Mouse (Mus musculus) leukemia stem cell, adult 10-12 weeks (primary cell): ENCODE results near the gene Gm6034. TPM values are rescaled to one million over a fixed set of nuclear protein-coding genes. Genes with fewer than 3 reads are reported as not detected.

Experiments used
- polyA plus RNA-seq: library from polyadenylated mRNA; stranded (reverse); fragments of >175 nt; gene quantifications from 2 replicates; pipeline ENCODE4 v1.2.3, GENCODE M21; 2012; ENCODE audit warnings: low replicate concordance

Gene Gm6034
- not detected in 2 replicates for polyA plus RNA-seq

GRCm38 (mm10) chr17:36042610-36043169 is at the start of gene Gm6034, which contains the start of gene H2-T22:
Gene Gm6034 (plus strand): TSS chr17:36042961.
Gene H2-T22 (minus strand): TSS chr17:36042747.

GRCm38 (mm10) chr17:36020191-36021073 is 22.3 kb upstream of the Gm6034 start, which contains the start of gene H2-T24:
Gene H2-T24 (minus strand): TSS chr17:36020560.

GRCm38 (mm10) chr17:36032351-36032875 is 10.3 kb upstream of the Gm6034 start, which contains the start of gene H2-T23:
Gene H2-T23 (minus strand): TSS chr17:36032855.

GRCm38 (mm10) chr17:36058362-36058761 is 15.6 kb downstream of the Gm6034 start, which contains the start of gene Gm11127:
Gene Gm11127 (minus strand): TSS chr17:36058371.

Other genes starting within 250 kb of the Gm6034 start
- 13.5 and 25.1 TPM in 2 replicates for gene Ier3, start 221.3 kb upstream of the Gm6034 start, polyA plus RNA-seq
- 15.9 and 21.2 TPM in 2 replicates for gene Flot1, start 219.7 kb upstream of the Gm6034 start, polyA plus RNA-seq
- gene Tubb5, start 204.7 kb upstream of the Gm6034 start, polyA plus RNA-seq, result 56.2 and 381 TPM in 2 replicates
- 7.6 and 23.3 TPM in 2 replicates for gene Mdc1, start 201.4 kb upstream of the Gm6034 start, polyA plus RNA-seq
- 6.1 and 21.0 TPM in 2 replicates for gene Nrm, start 181.6 kb upstream of the Gm6034 start, polyA plus RNA-seq
- gene Ppp1r18, start 177.4 kb upstream of the Gm6034 start, polyA plus RNA-seq, result 60.9 and 104 TPM in 2 replicates
- 47.3 and 54.9 TPM in 2 replicates for gene Dhx16, start 163.1 kb upstream of the Gm6034 start, polyA plus RNA-seq
- gene 2310061I04Rik, start 145.5 kb upstream of the Gm6034 start, polyA plus RNA-seq, result 442 and 598 TPM in 2 replicates
- gene Atat1, start 132.9 kb upstream of the Gm6034 start, polyA plus RNA-seq, result 27.0 and 29.6 TPM in 2 replicates
- gene Mrps18b, start 126.6 kb upstream of the Gm6034 start, polyA plus RNA-seq, result 6.0 and 7.8 TPM in 2 replicates
- 43.9 and 58.4 TPM in 2 replicates for gene Ppp1r10, start 126.5 kb upstream of the Gm6034 start, polyA plus RNA-seq
- 59.2 and 180 TPM in 2 replicates for gene Abcf1, start 73.2 kb upstream of the Gm6034 start, polyA plus RNA-seq
- gene Gnl1, start 63.1 kb upstream of the Gm6034 start, polyA plus RNA-seq, result 57.8 and 75.8 TPM in 2 replicates
- gene Prr3, start 62.7 kb upstream of the Gm6034 start, polyA plus RNA-seq, result 12.4 and 15.2 TPM in 2 replicates
- gene H2-T24, start 22.4 kb upstream of the Gm6034 start, polyA plus RNA-seq, result 13.9 and 21.8 TPM in 2 replicates
- 71.1 and 96.8 TPM in 2 replicates for gene H2-T23, start 10.1 kb upstream of the Gm6034 start, polyA plus RNA-seq
- gene H2-T22, start 214 bp upstream of the Gm6034 start, polyA plus RNA-seq, result 8.8 and 13.7 TPM in 2 replicates
- gene Gm11127, start 15.4 kb downstream of the Gm6034 start, polyA plus RNA-seq, result 39.1 and 40.3 TPM in 2 replicates
- gene Gm19684, start 78.7 kb downstream of the Gm6034 start, polyA plus RNA-seq, result not detected in 2 replicates
- 0.30 TPM in 1 of 2 replicates, not detected in the other for gene Gm7030, start 86.5 kb downstream of the Gm6034 start, polyA plus RNA-seq
- 0.54 TPM in 1 of 2 replicates, not detected in the other for gene Gm8909, start 125.6 kb downstream of the Gm6034 start, polyA plus RNA-seq
- not detected in 2 replicates for gene H2-T3, start 147.3 kb downstream of the Gm6034 start, polyA plus RNA-seq
- 59.6 and 98.6 TPM in 2 replicates for gene Rpp21, start 215.1 kb downstream of the Gm6034 start, polyA plus RNA-seq
- 10.4 and 12.7 TPM in 2 replicates for gene Trim39, start 229.3 kb downstream of the Gm6034 start, polyA plus RNA-seq
- not detected in 2 replicates for gene H2-M10.2, start 243.5 kb downstream of the Gm6034 start, polyA plus RNA-seq